Comparison of ENCODE assay signal across 8 mouse cellular contexts in the genomic region with DNA sequence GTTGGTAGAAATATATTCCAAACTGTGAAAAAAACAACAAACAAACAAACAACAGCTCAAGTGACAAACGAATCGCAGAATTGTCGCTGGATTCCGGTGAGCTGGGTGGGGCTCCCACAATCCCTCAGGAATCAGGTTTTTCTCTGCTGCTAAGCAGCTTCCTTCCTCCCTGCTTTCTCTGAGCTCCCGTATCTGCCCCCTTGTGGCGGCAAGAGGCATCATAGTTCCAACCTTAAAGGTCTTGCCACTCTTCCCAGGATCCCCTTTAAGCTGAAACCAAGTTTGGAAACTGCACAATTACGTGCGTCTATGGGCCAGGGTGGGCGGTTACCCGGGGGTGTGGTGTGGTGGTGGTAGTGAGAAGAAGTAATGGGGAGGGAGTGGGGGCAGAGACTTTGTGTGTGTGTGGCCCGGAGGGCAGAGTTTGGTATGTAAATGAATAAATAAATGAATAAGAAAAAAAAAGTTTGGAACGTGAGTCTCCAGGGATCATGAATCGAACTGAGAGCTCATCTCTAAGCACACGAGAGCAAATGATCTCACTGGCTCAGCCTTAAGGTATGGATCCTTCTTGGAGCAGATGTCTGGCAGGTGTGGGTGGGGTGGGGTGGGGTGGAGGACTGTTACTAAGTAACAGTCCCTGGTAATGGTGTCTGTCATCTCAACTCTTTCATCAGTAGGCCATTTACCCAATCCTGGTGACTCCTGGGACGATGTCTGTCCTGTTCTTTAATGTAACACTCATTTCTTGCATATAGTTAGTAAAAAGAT. TPM values are rescaled to one million over a fixed set of nuclear protein-coding genes. Genes with fewer than 3 reads are reported as not detected.
DNase-seq lines count a peak whose midpoint lies in the region; ATAC-seq and TF ChIP-seq lines count a peak whose summit lies in the region.

No protein-coding gene starts in this region.

- peak; percentile 52 for DNase-seq in 3T3-L1 (ENCODE audit: low read depth, low spot score)
- peak; percentile 65 for DNase-seq in adrenal gland, postnatal 25 days
- peak; percentile 57 for DNase-seq in liver
- peak; percentile 94 for DNase-seq in midbrain, postnatal 0 days (ENCODE audit: low spot score)

- peak overlapping the region; percentile 59 for H3K4me2 ChIP-seq in embryonic facial prominence, embryonic 13.5 days
- H3K4me2 ChIP-seq in heart, embryonic 11.5 days, result peak overlapping the region; percentile 55
- H3K4me2 ChIP-seq in kidney, embryonic 15.5 days, result peak overlapping the region; percentile 72
- peak overlapping the region; percentile 67 for H3K4me2 ChIP-seq in midbrain, postnatal 0 days (ENCODE audit: low read depth, low read length, poor library complexity, severe bottlenecking)

- peak overlapping the region; percentile 48 for H3K4me3 ChIP-seq in embryonic facial prominence, embryonic 13.5 days
- H3K4me3 ChIP-seq in heart, embryonic 11.5 days (ENCODE audit: low read depth, low read length), result peak overlapping the region; percentile 42
- peak overlapping the region; percentile 60 for H3K4me3 ChIP-seq in kidney, embryonic 15.5 days (replicated peaks)
- H3K4me3 ChIP-seq in midbrain, postnatal 0 days (ENCODE audit: low read depth, low read length), result peak overlapping the region; percentile 40
- H3K4me3 ChIP-seq in testis, adult 2 months (ENCODE audit: control insufficient read depth, low read depth, low read length), result peak overlapping the region; percentile 41; the same call in 1 of the 2 replicates

- peak overlapping the region; percentile 68 for H3K9ac ChIP-seq in embryonic facial prominence, embryonic 13.5 days
- H3K9ac ChIP-seq in heart, embryonic 11.5 days (ENCODE audit: low read depth, low read length), result peak overlapping the region; percentile 61
- H3K9ac ChIP-seq in kidney, embryonic 15.5 days, result peak overlapping the region; percentile 69
- peak overlapping the region; percentile 51 for H3K9ac ChIP-seq in midbrain, postnatal 0 days (replicated peaks; ENCODE audit: low read length, poor library complexity, severe bottlenecking)

- H3K27me3 ChIP-seq in embryonic facial prominence, embryonic 13.5 days, result no peaks in the 10 kb centered on the region
- no peaks in the 10 kb centered on the region for H3K27me3 ChIP-seq in heart, embryonic 11.5 days (ENCODE audit: control insufficient read depth, insufficient read depth, low read length)
- no peaks in the 10 kb centered on the region for H3K27me3 ChIP-seq in kidney, embryonic 15.5 days
- no peaks in the 10 kb centered on the region for H3K27me3 ChIP-seq in midbrain, postnatal 0 days (ENCODE audit: insufficient read depth, low read length)
- no peaks in the 10 kb centered on the region for H3K27me3 ChIP-seq in testis, adult 2 months (ENCODE audit: control insufficient read depth, insufficient read depth, low read length)

- ATAC-seq in embryonic facial prominence, embryonic 13.5 days (ENCODE audit: insufficient number of reproducible peaks, insufficient read depth, low FRiP score, low TSS enrichment, low read depth), result peak; percentile 60; the same call in 1 of the 2 replicates
- ATAC-seq in heart, embryonic 11.5 days (replicated peaks; ENCODE audit: insufficient number of reproducible peaks, low FRiP score, low TSS enrichment), result no peak
- peak; percentile 83 for ATAC-seq in kidney, embryonic 15.5 days (replicated peaks; ENCODE audit: low FRiP score)
- peak; percentile 86 for ATAC-seq in midbrain, postnatal 0 days (ENCODE audit: low FRiP score)

- no peak for TF ChIP-seq POLR2A in testis, adult 2 months (IDR thresholded peaks at IDR 0.05; ENCODE audit: control insufficient read depth, low read depth, low read length)

- no peaks in the 10 kb centered on the region for H3K36me3 ChIP-seq in embryonic facial prominence, embryonic 13.5 days
- no peaks in the 10 kb centered on the region for H3K36me3 ChIP-seq in heart, embryonic 11.5 days (ENCODE audit: control insufficient read depth, insufficient read depth, low read length)
- no peaks in the 10 kb centered on the region for H3K36me3 ChIP-seq in kidney, embryonic 15.5 days
- H3K36me3 ChIP-seq in midbrain, postnatal 0 days (ENCODE audit: insufficient read depth, low read length), result no peaks in the 10 kb centered on the region
- no peaks in the 10 kb centered on the region for H3K36me3 ChIP-seq in testis, adult 2 months (ENCODE audit: control insufficient read depth, insufficient read depth, low read length)

- H3K4me1 ChIP-seq in embryonic facial prominence, embryonic 13.5 days, result no peaks in the 10 kb centered on the region
- no peaks in the 10 kb centered on the region for H3K4me1 ChIP-seq in heart, embryonic 11.5 days (ENCODE audit: control insufficient read depth, insufficient read depth, low read length)
- H3K4me1 ChIP-seq in kidney, embryonic 15.5 days, result peaks cover 5% of the 10 kb centered on the region; the same call in 1 of the 2 replicates
- H3K4me1 ChIP-seq in midbrain, postnatal 0 days (ENCODE audit: insufficient read depth, low read length), result no peaks in the 10 kb centered on the region
- H3K4me1 ChIP-seq in testis, adult 2 months (ENCODE audit: control insufficient read depth, insufficient read depth, low read length), result peaks cover 6% of the 10 kb centered on the region

- H3K9me3 ChIP-seq in embryonic facial prominence, embryonic 13.5 days, result no peaks in the 10 kb centered on the region
- no peaks in the 10 kb centered on the region for H3K9me3 ChIP-seq in heart, embryonic 11.5 days (replicated peaks; ENCODE audit: control insufficient read depth, low read length)
- H3K9me3 ChIP-seq in kidney, embryonic 15.5 days (replicated peaks), result no peaks in the 10 kb centered on the region
- no peaks in the 10 kb centered on the region for H3K9me3 ChIP-seq in midbrain, postnatal 0 days (ENCODE audit: low read length)

- TF ChIP-seq CTCF in midbrain, postnatal 0 days (IDR thresholded peaks at IDR 0.05), result peak; percentile 96
- peak; percentile 35; the same call in 1 of the 2 replicates for TF ChIP-seq CTCF in testis, adult 2 months (IDR thresholded peaks at IDR 0.05; ENCODE audit: control insufficient read depth, insufficient read depth, insufficient replicate concordance, low read depth, low read length)

- peak overlapping the region; percentile 62; the same call in 1 of the 2 replicates for H3K27ac ChIP-seq in embryonic facial prominence, embryonic 13.5 days
- no peak overlapping the region for H3K27ac ChIP-seq in heart, embryonic 11.5 days (ENCODE audit: low read depth, low read length)
- peak overlapping the region; percentile 62; the same call in 1 of the 2 replicates for H3K27ac ChIP-seq in kidney, embryonic 15.5 days
- H3K27ac ChIP-seq in midbrain, postnatal 0 days (ENCODE audit: low read depth, low read length), result peak overlapping the region; percentile 65
- no peak overlapping the region for H3K27ac ChIP-seq in testis, adult 2 months (ENCODE audit: control insufficient read depth, insufficient read depth, low read depth, low read length)

- WGBS in embryonic facial prominence, embryonic 13.5 days, result 15% methylated on average over 15 of the region's 15 CpGs
- WGBS in heart, embryonic 11.5 days (ENCODE audit: insufficient replicate concordance), result 16% methylated on average over 15 of the region's 15 CpGs
- 15% methylated on average over 15 of the region's 15 CpGs for WGBS in kidney, embryonic 15.5 days
- WGBS in midbrain, postnatal 0 days, result 16% methylated on average over 15 of the region's 15 CpGs

RNA-seq across cellular contexts. Expression of a gene that starts 1.0 kb away (rescaled TPM):
- total RNA-seq in adrenal gland, postnatal 25 days (2021), result not detected in 2 replicates
- polyA plus RNA-seq in embryonic facial prominence, embryonic 13.5 days (2015; fragmentation: Nextera tagmentation; extraction: Ambion mirVana), result not detected in 2 replicates
- polyA plus RNA-seq in heart, embryonic 11.5 days (2014; fragmentation: Nextera tagmentation; extraction: Ambion mirVana), result not detected in 2 replicates
- not detected in 2 replicates for polyA plus RNA-seq in kidney, embryonic 15.5 days (2015; fragmentation: Nextera tagmentation; extraction: Ambion mirVana)
- not detected in 2 replicates for total RNA-seq in midbrain, postnatal 0 days (2014; rRNA removed)
- polyA plus RNA-seq in midbrain, postnatal 0 days (2015; fragmentation: Nextera tagmentation; extraction: Ambion mirVana), result not detected in 2 replicates
- polyA plus RNA-seq in testis, adult 2 months (2012; rRNA removed), result not detected in 2 replicates

Comparison
In these comparisons a context has a peak if more than half of its experiments do, and no peak if none do; other contexts are left out.
1. H3K27ac ChIP-seq: peak in embryonic facial prominence, embryonic 13.5 days (single experiment), kidney, embryonic 15.5 days (single experiment) and midbrain, postnatal 0 days (single experiment); none in heart, embryonic 11.5 days (single experiment) and testis, adult 2 months (single experiment).
2. Peak in every context shown above with its lines, with median percentiles within 50 percentile points of each other: DNase-seq, H3K4me2 ChIP-seq, H3K4me3 ChIP-seq and H3K9ac ChIP-seq.